Mouse (Mus musculus) brown adipose tissue, adult 24 weeks (tissue): ENCODE data around the gene Psmc3ip. TPM values are rescaled to one million over a fixed set of nuclear protein-coding genes. Genes with fewer than 3 reads are reported as not detected.

ENCODE experiments used
- H3K27ac ChIP-seq: fragments of 200-500 bp; replicated peaks from 2 replicates; pipeline ENCODE4 v1.5.1; 2012; ENCODE audit warnings: low read depth, mild to moderate bottlenecking, low read length
- H3K4me1 ChIP-seq: fragments of 200-500 bp; 2 replicates; pipeline ENCODE4 v1.6.1; 2012; ENCODE audit warnings: low read length, mixed read lengths; ENCODE audit not compliant: control insufficient read depth, insufficient read depth, insufficient read length
- H3K4me3 ChIP-seq: fragments of 200-500 bp; 2 replicates; pipeline ENCODE4 v1.5.1; 2012; ENCODE audit warnings: low read depth, mild to moderate bottlenecking, low read length, moderate library complexity; ENCODE audit not compliant: insufficient read depth
- polyA plus RNA-seq: library from polyadenylated mRNA; stranded (reverse); fragments of >200 nt; gene quantifications from 2 replicates; pipeline ENCODE4 v1.2.4, GENCODE M21; 2012; ENCODE audit not compliant: missing spikeins, insufficient read depth, insufficient read length

Gene Psmc3ip
- polyA plus RNA-seq, 1 experiment, result 1.7 TPM

DNA sequence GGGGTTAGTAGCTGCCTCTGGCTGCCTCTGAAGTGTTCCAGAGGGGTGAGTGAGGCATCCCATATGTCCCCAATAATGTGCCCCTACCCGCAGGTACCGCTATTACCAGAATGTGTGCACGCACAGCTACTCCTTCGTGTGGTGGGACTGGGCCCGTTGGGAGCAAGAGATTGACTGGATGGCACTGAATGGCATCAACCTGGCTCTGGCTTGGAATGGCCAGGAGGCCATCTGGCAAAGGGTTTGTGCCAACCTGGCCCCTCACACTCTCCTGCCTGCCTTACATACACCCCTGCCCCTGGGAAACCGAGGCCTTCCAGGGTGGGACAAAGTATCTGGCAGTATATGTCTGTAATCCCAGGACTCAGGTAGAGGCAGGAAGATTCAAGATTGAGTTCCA, 24.2 kb downstream of the Psmc3ip start:
- no peak overlapping the region; the same call in 1 of the 2 replicates for H3K4me3 ChIP-seq
- H3K4me1 ChIP-seq, result no peaks in the 10 kb centered on the region
- H3K27ac ChIP-seq, result no peak overlapping the region

DNA sequence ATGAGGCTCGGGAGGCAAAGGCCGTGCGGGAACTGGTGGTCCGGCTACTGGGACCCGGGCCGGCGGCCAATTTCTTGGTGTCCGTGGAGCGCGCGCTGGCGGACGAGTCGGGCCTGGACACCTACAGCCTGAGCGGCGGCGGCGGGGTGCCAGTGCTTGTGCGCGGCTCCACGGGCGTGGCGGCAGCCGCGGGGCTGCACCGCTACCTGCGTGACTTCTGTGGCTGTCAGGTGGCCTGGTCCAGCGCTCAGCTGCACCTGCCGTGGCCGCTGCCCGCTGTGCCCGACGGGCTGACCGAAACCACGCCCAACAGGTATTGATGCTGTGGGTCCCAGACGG, 25.1 kb downstream of the Psmc3ip start:
- Histone ChIP-seq H3K27ac (no peak overlapping the region), H3K4me1 (no peaks in the 10 kb centered on the region), H3K4me3 (peak overlapping the region; percentile 77)

DNA sequence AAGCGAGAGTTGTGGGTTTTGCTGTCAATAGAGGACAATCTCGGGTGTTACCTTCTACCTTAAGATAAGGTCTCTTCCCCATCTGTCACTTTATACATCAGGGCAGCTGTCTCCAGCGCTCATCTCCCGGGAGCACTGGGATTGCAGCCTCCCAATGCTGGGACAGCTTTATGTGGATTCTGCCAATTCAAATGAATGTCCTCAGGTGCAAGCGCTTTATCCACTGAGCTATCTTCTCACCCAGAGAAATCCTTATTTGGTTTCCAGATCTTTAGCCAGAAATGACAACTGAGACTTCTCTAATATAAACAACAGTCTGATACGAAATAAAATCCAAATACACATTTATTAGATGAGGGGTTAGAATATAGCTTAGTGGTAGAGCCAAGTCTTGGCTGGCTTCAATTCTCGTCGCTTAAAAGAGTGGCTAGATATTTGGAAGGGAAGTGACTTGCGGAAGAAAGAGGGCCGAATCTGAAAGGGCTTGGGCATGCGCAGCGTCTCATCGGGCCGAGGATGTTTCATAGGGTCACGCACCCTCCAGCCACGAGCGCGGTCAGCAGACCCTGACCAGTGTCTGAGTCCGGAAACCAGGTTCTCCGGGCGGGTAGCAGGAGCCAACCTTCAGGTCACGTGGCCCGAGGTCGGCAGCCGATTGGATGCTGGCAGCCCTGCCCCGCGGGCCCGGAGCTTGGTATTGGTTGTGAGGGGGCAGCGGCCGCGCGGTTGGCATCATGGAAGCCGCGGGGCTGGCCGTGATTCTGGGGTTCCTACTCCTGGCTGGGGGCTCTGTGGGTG, 25.6 kb downstream of the Psmc3ip start, which contains the start of gene Naglu:
Naglu (plus strand) TSS at position 622 of the 798 bp plus-strand sequence.
- Histone ChIP-seq H3K27ac (peak within 1 kb of the TSS; percentile 58), H3K4me3 (peak within 1 kb of the TSS; percentile 77)

DNA sequence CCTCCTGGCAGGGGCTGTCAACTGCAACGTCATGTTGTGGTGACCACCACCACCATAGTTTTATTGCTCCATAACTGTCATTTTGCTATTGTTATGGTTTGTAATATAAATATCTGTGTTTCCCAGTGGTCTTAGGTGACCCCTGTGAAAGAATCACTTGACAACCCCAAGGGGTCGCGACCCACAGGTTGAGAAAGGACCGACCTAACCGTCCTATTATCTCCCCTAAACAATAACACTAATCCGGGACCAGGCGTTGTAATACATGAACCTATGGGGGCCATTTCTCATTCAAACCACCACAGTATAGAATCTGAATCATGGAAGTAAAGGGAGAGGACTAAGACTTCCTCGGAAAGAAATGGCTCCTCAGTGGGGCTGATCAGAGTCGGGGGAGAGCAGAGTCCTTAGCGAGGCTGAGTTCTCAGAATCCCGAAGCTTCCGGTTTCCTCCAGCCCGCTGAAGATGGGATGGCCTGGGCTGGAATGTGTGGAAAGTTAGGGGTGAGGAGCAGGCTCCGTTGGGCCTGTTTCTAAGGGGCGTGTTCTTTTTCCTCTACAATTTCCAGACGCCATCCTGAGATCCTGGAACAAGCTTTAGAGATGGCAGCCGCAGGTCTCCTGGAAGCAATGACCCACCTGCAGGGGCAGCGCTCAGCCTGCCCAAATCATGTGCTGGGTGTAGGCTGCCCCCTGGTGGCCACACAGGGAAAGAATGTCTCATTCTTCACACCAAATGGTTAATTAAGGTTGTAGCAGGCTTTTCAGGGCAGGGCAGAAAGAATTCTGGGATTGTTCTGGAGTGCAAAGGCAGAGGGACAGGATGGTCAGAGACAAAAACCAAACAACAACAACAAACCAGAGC, 28.5 kb downstream of the Psmc3ip start:
- Histone ChIP-seq H3K4me3 (peak overlapping the region; percentile 24), H3K4me1 (peaks cover 25% of the 10 kb centered on the region), H3K27ac (peak overlapping the region; percentile 94; the same call in 1 of the 2 replicates)

More for the DNA sequence above, 25.6 kb downstream of the Psmc3ip start, which contains the start of gene Naglu:
- H3K4me1 ChIP-seq, result peaks cover 1% of the 10 kb centered on the region; the same call in 1 of the 2 replicates

DNA sequence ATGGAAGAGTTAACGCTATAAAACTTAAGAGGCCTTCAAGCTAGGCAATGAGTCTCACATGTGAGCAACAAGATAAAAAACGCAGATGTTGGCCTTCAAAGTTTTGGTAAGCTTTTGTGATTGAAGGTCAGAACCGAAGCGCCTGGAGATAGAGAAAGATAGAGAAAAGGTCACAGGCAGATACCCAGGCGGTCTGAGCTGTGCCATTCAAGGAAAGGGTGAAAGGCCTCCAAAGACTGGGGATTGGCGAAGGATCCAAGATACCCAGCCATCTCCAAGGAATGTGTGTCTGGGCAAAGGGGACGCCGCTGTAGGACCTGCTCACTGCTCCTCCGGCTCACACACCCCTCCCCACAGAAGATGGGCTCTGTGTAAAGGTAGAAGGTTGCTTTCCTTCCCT, 30.2 kb downstream of the Psmc3ip start:
- Histone ChIP-seq H3K4me3 (no peak overlapping the region), H3K4me1 (peaks cover 38% of the 10 kb centered on the region), H3K27ac (peak overlapping the region; percentile 94)

DNA sequence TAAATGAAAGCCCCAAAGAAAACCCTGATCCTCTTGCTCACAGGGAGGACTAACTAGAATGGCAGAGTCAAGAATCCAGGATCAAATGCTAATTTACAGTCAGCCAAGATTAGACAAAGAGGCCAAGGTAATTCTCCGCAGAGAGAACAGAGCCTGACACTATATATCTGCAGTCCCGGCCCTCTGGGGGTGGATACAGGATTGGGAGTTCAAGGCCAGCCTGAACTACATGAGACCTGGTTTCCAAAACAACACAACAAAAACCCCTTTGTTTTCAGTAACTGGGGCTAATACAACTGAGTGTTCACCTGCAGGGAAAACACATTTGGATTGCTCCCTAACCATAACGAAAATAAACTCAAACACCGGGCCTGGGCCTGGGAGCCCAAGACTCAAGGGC, 30.8 kb downstream of the Psmc3ip start:
- peak overlapping the region; percentile 94 for H3K27ac ChIP-seq
- H3K4me3 ChIP-seq, result no peak overlapping the region
- H3K4me1 ChIP-seq, result peaks cover 43% of the 10 kb centered on the region

DNA sequence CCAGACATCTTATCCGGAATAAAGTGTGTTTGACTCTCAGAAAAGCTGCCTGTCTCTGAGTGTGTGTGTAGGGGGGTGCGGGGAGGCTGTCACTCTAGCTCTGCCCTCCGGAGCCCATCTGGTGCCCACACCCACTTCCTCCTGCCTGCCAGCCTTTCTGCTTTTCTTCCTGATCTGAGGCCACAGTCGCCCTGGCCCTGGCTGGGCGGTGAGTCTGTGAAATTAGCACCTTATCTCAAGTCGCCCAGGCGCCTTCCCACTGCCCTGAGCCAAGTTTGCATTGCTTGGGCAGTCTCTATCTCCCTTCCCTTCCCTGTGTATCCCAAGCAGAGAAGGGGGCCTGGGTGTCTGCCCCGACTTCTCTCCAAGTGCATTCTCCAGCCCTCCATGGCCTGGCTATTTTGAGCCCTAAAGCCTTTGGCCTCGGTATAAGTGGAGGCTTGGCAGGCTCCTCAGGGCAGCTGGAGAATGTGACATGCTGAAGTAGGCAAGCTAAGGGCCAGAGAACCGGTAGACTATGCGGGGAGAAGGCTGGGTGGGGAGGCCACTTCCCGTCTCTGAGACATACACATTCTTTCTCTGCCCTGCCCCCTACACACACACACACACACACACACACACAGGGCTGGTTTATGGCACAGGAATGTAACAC, 31.4 kb downstream of the Psmc3ip start:
- H3K4me1 ChIP-seq, result peaks cover 48% of the 10 kb centered on the region
- H3K27ac ChIP-seq, result peak overlapping the region; percentile 94
- no peak overlapping the region for H3K4me3 ChIP-seq

DNA sequence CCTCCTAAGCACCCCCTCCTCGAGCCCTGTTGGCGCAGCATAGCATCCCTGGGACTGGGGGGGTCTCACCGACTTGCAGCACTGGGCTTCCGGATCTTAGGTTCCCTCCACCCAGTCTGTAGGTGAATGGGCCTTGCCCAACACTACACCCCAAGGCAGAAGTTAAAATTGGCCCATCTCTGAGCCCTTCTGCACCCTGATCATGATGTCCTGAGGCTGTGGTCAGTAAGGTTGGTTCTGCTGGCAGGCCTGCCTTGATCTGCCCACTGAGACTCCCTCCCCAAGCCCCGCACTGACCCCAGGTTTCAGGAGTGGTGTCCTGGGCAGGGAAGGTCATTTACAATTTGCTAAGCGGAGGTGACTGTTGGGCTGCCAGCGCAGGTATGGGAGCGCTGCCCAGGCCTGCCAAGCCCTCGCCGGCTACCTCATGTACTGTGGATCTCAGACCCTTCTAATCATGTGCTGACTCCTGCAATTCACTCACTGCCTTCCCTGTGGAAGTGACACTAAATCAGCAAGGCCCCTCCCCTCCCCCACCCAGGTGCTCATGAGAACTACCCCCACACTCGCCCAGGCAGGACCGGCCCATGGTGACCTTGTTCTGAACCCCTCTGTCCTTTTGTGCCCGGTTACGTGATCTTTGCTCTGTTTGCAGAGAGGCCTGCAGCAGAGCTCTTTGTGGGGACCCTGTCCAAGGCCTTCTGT, 32.1 kb downstream of the Psmc3ip start:
- H3K27ac ChIP-seq, result peak overlapping the region; percentile 94
- no peak overlapping the region for H3K4me3 ChIP-seq
- H3K4me1 ChIP-seq, result peaks cover 53% of the 10 kb centered on the region

DNA sequence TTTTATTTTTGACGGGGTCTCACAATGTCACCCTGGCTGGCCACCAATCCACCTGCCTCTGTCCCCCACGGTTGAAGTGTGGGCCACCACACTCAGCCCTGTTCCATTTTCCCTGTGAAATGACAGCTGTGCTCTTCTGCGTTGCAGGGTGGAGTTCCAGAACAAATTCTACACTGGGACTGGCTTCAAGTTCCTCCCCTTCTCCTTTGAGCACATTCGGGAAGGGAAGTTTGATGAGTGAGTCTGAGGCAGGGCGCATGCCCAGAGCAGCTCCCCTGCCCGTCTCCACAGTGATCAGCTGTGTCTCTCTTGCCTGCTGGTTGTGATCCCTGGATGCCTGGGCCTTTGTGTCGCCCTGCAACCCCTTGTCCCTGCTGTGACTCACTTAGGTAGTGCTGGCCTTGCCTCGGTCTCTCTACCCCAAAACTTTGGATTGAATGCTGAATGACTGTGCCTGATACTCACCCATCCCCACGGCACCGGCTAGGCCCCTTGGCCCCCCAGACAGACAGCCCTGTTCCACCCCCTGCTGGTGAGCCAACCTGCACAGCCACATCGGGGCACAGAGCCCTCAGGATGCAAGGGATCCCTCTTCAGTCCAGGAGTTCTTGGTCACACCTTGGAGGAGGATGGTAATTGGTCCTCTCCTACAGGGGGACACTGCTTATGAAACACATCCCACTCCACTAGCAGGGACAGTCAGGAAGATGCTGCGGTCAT, 32.9 kb downstream of the Psmc3ip start:
- H3K27ac ChIP-seq, result peak overlapping the region; percentile 94
- no peak overlapping the region for H3K4me3 ChIP-seq
- peaks cover 53% of the 10 kb centered on the region for H3K4me1 ChIP-seq

DNA sequence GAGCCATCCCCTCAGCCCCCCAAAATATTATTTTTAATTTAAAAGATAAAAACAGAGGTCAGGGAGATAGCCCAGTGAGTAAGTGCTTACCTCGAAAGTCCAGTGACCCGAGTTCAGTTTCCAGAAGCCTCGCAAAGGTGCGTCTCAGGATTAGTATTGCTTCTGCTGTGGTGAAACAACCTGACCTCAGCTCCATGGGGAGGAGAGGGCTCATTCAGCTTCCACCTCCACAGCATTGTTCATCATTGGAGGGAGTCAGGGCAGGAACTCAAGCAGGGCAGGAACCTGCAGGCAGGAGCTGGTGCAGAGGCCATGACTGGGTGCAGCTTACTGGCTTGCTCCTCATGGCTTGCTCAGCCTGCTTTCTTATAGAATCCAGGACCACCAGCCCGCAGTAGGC, 34.2 kb downstream of the Psmc3ip start:
- peak overlapping the region; percentile 94 for H3K27ac ChIP-seq
- no peak overlapping the region for H3K4me3 ChIP-seq
- peaks cover 53% of the 10 kb centered on the region for H3K4me1 ChIP-seq

DNA sequence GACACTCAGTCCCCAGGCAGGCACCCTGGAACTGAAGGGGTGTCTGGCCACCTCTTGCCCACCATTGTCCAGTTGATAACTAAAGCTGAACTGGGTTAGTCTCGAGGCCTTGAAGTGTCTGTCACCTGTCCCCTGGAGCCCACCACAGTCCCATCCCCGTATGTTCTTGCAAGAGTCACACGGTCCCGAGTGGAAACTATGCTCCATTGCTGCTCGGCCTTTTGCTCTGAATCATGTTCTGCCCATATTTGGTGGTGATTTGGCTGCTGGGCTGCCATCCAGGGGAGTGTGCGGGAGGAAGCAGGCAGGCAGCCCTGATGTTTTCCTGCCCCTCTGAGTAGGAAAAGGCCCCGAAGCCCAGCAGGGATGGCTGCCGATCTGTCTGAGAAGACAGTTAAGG, 35.1 kb downstream of the Psmc3ip start:
- Histone ChIP-seq H3K27ac (peak overlapping the region; percentile 100), H3K4me3 (no peak overlapping the region), H3K4me1 (peaks cover 53% of the 10 kb centered on the region)

DNA sequence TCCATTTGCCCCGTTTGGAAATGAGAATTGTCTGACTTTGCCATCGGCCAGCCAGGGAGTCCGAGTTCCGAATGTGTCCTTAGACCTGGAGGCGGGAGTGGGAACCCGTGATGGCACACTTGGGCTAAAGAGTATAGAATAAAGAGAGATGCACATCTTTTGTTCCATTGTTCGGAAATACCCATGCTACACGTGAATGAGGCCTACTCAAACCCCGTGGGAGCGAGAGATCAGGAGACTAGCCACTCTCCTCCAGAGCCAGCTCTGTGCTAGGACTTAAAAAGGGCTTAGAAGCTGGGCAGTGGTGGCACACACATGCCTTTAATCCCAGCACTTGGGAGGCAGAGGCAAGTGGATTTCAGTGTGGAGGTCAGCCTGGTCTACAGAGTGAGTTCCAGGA, 35.8 kb downstream of the Psmc3ip start:
- Histone ChIP-seq H3K4me3 (no peak overlapping the region), H3K4me1 (peaks cover 50% of the 10 kb centered on the region), H3K27ac (peak overlapping the region; percentile 100)

DNA sequence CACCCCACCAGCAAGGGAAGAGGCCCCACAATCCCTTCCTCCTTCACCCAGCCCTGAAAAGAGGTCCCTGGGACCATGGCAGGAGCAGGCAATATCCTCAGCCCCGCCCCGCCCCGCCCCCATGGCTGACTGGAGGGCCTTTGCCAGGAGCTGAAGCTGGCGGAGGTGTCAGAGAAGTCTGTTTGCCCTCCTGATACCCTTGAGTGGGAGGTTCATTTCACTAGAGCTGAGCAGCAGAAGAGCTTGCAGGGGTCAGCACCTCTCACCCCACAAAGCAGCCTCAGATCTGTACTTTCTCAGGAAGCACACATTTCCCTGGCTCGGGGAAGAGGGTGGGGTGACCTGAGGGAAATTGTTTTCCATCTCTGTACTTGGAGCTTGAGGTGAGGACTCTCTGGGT, 36.5 kb downstream of the Psmc3ip start:
- Histone ChIP-seq H3K27ac (peak overlapping the region; percentile 100), H3K4me3 (no peak overlapping the region), H3K4me1 (peaks cover 43% of the 10 kb centered on the region)

DNA sequence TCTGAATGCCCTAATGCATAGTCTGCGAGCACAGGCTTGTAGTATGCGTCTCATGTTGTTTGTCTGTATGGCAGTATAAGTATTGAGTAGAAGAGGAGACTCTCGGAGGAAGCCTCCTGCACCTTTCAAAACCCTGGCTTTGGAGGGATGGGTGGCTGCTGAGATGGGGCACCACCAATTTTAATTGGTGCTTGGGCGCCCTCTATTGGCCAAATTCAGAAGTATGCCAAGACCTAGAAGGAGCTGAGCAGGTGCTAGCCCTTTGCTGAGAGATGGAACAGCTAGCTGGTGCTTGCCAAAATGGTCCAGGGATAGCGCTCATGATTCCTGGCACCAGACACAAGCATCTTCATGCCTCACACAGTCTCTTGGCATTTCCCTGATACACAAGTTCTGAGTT, 37.4 kb downstream of the Psmc3ip start:
- Histone ChIP-seq H3K4me1 (peaks cover 38% of the 10 kb centered on the region), H3K4me3 (no peak overlapping the region), H3K27ac (peak overlapping the region; percentile 100)
